Mouse (Mus musculus) lung, embryonic 16.5 days (tissue): ENCODE results near the gene Myo9a. TPM values are rescaled to one million over a fixed set of nuclear protein-coding genes. Genes with fewer than 3 reads are reported as not detected.

Source experiments
- ATAC-seq: fragments of 200-750 bp; cut with Nextera tagmentation; 2 replicates; pipeline ENCODE4 v1.8.0; 2017; ENCODE audit warnings: low read depth, mild to moderate bottlenecking, moderate library complexity
- H3K27ac ChIP-seq: fragments of 300-500 bp; sonication (generic); 2 replicates; pipeline ENCODE4 v1.5.1; 2014; ENCODE audit warnings: mild to moderate bottlenecking, control low read depth, low read length
- H3K27me3 ChIP-seq: fragments of 300-500 bp; sonication (generic); 2 replicates; pipeline ENCODE4 v1.6.1; 2014; ENCODE audit warnings: low read depth, low read length, mixed read lengths; ENCODE audit not compliant: control insufficient read depth, insufficient read depth
- H3K36me3 ChIP-seq: fragments of 300-500 bp; sonication (generic); 2 replicates; pipeline ENCODE4 v1.6.1; 2014; ENCODE audit warnings: low read length; ENCODE audit not compliant: control insufficient read depth, insufficient read depth
- H3K4me1 ChIP-seq: fragments of 300-500 bp; sonication (generic); replicated peaks from 2 replicates; pipeline ENCODE4 v1.6.1; 2014; ENCODE audit warnings: low read length, mixed read lengths; ENCODE audit not compliant: control insufficient read depth, insufficient read depth
- H3K4me2 ChIP-seq: fragments of 300-500 bp; sonication (generic); 2 replicates; pipeline ENCODE4 v1.6.1; 2014; ENCODE audit warnings: low read depth, low read length, control low read depth
- H3K4me3 ChIP-seq: fragments of 300-500 bp; sonication (generic); 2 replicates; pipeline ENCODE4 v1.5.1; 2014; ENCODE audit warnings: mild to moderate bottlenecking, low read length, control low read depth
- H3K9ac ChIP-seq: fragments of 300-500 bp; sonication (generic); 2 replicates; pipeline ENCODE4 v1.6.1; 2014; ENCODE audit warnings: low read length, control low read depth
- H3K9me3 ChIP-seq: fragments of 300-500 bp; sonication (generic); 2 replicates; pipeline ENCODE4 v1.6.1; 2016; ENCODE audit warnings: low read length; ENCODE audit not compliant: control insufficient read depth
- WGBS: fragments of 180-500 bp; shearing (Covaris S2); extraction: QIAGEN DNeasy Blood & Tissue Kit; methylation state at CpG from one replicate; pipeline ENCODE4 v1.1.7; 2014; 5-methylcytosine and 5-hydroxymethylcytosine counted together
- polyA plus RNA-seq: library from polyadenylated mRNA; unstranded; fragments of >200 nt; fragmentation: Nextera tagmentation; extraction: Ambion mirVana; gene quantifications from 2 replicates; pipeline ENCODE4 v1.2.1, GENCODE M21; 2015

The Myo9a gene
- polyA plus RNA-seq, 1 experiment from 2014 or later: 12.3 TPM

DNA sequence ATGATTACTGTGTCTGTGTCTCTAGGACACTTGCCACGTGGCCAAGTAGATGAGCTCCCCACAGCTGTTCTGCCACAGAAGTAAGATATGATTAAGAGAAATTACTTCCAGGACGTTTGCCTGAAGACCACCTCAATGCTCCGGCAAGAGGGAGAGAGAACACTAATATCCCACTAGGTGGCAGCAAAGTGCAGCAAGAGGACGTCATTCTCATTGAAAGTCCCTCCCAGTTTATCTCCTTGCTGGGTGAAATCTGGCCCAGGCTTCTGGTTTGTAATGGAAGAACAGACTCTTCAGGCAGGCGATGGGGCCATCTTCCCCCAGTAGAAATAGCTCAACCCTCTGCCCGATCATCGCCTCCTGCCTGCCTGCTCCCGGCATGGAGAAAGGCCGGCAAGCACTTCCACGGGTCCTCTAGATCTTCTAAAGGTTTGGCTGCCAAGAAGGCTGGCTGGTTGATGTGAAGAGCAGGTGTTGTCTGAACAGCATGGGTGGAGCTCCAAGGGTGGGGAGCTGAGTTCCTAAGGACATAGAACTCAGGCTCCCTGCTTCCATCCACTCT is 27.5 kb upstream of the Myo9a start:
- Histone ChIP-seq H3K9me3 (no peaks in the 10 kb centered on the region), H3K9ac (no peak overlapping the region), H3K36me3 (no peaks in the 10 kb centered on the region), H3K4me3 (peak overlapping the region; percentile 17; the same call in 1 of the 2 replicates), H3K27me3 (no peaks in the 10 kb centered on the region), H3K4me1 (peaks cover 8% of the 10 kb centered on the region), H3K27ac (peak overlapping the region; percentile 72), H3K4me2 (peak overlapping the region; percentile 51)
- WGBS: 8% methylated on average over 10 of the region's 10 CpGs
- ATAC-seq: peak; percentile 51

DNA sequence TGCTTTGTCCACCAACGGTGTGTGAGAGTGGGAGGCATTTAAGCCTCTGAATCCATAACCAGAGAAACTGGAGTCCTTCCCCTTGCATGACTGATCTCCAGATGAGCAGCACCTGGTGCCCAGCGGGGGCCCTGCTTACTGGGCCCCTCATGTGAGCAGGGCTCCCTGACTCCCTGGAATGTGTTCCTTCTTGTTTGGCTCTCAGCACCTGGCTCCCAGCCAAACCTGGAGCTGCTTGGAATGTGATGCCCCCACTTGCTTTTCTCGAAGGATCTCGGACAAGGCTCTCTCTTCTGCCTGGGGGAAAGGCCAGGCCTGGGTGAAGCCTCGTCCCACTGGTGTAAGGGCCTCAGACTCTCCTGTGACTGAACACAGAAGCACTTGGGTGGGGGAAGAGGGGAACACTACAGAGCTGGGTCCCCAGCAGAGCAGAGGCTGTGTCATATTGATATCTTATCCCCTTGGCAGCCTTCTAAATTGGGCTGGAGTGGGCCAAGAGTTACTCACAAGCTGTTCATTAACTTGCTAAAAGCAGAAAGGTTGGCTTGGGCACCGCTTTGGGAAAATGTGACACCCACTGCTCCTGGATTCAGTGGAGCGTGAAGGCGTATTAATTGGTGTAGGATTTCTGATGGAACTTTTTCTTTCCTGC is 26.8 kb upstream of the Myo9a start:
- H3K9ac ChIP-seq: 0 out of 2 replicates have a peak overlapping the region, but pooled peaks have one; percentile 14
- H3K9me3 ChIP-seq: no peaks in the 10 kb centered on the region
- WGBS: 32% methylated on average over 8 of the region's 8 CpGs
- H3K4me3 ChIP-seq: no peak overlapping the region
- no peaks in the 10 kb centered on the region for H3K36me3 ChIP-seq
- peaks cover 8% of the 10 kb centered on the region for H3K4me1 ChIP-seq
- no peaks in the 10 kb centered on the region for H3K27me3 ChIP-seq
- H3K4me2 ChIP-seq: no peak overlapping the region
- H3K27ac ChIP-seq: peak overlapping the region; percentile 72
- peak; percentile 74 for ATAC-seq

GRCm38 (mm10) chr9:59725515-59725914 is 25.2 kb upstream of the Myo9a start:
- Histone ChIP-seq H3K27me3 (no peaks in the 10 kb centered on the region), H3K27ac (no peak overlapping the region), H3K4me1 (peaks cover 8% of the 10 kb centered on the region), H3K9me3 (no peaks in the 10 kb centered on the region), H3K36me3 (no peaks in the 10 kb centered on the region), H3K4me2 (no peak overlapping the region), H3K4me3 (no peak overlapping the region), H3K9ac (no peak overlapping the region)
- 49% methylated on average over 10 of the region's 10 CpGs for WGBS
- ATAC-seq: no peak

DNA sequence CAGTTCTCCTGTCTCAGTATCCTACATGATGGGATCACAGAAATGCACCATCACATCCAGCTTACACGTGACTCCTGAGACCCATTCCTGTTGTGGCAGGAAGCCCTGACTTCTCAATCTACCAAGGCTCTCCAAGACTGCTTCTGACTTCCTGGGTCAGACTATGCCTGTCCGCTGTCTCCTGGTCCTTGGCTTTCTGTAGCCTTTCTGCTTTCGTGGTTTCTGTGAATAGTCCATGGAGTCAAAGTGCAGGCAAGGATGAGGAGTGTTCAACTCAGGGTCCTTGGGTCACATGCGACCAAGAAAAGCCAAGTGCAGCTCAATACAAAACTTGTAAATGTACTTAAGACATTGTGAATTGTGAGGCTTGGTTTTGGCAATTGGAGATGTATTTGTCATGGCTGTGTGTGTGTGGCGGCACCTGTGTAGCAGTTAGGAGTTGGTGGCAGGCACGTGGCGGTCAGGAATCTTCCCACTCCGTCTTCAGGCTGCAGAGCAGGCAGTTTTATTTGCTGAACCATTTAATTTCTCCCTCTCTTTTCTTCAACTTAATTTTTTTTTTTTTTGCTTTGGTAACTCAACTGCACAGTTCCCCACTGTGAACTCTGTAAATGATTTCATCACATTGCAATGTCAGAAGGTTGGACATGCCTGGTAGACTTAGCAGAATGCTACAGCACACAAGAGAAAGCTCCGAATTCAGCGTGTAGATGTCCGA is 23.0 kb upstream of the Myo9a start:
- 64% methylated on average over 11 of the region's 11 CpGs for WGBS
- Histone ChIP-seq H3K36me3 (no peaks in the 10 kb centered on the region), H3K27ac (no peak overlapping the region)

DNA sequence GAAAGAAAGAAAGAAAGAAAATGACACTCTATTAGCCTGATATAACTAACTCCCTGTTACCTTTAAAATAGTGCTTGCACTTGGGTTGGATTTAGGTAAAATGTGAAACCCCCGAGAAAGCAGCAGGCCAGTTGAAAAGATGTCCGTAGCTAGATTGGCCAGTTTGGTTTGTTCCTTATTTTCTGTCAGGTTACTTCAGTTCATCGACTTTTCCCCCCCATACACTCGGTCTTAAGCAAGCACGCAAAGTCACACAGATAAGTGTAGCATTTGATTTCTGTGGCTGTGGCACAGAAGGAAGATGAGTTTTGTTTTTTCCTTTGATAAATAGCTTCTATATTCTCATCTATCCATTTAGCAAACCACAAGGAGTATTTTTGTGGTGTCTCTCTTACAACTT is 19.6 kb upstream of the Myo9a start:
- Histone ChIP-seq H3K9ac (no peak overlapping the region), H3K4me2 (no peak overlapping the region), H3K36me3 (no peaks in the 10 kb centered on the region), H3K4me3 (no peak overlapping the region), H3K9me3 (no peaks in the 10 kb centered on the region), H3K27ac (no peak overlapping the region), H3K4me1 (peaks cover 5% of the 10 kb centered on the region; the same call in 1 of the 2 replicates), H3K27me3 (no peaks in the 10 kb centered on the region)
- ATAC-seq: no peak
- 85% methylated on average over 5 of the region's 5 CpGs for WGBS

More for the DNA sequence above, 23.0 kb upstream of the Myo9a start:
- peaks cover 8% of the 10 kb centered on the region for H3K4me1 ChIP-seq
- no peak overlapping the region for H3K4me2 ChIP-seq
- no peak for ATAC-seq
- no peak overlapping the region for H3K9ac ChIP-seq
- no peaks in the 10 kb centered on the region for H3K27me3 ChIP-seq
- H3K4me3 ChIP-seq: no peak overlapping the region
- H3K9me3 ChIP-seq: no peaks in the 10 kb centered on the region

DNA sequence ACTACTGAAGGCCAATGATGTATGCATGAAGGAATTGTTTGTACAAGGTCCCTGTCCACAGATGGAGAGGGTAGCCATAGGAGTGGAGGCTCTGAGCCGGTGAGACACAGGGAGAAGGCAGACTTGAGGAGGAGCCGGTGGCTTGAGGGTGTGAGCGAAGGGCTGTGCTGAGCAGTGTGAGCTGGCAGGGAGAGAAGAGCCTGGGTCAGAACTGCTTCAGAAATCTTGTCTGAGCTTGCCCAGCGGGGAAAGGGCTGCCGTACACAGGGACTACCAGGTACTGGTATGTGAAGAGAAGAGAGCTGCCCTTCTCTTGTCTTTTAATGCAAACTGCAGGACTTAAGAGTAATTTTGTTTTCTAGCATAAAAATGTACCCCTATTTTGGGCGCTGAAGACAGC is 17.6 kb upstream of the Myo9a start:
- Histone ChIP-seq H3K27ac (0 out of 2 replicates have a peak overlapping the region, but pooled peaks have one; percentile 9), H3K4me1 (peaks cover 5% of the 10 kb centered on the region; the same call in 1 of the 2 replicates)

GRCm38 (mm10) chr9:59735394-59735793 is 15.3 kb upstream of the Myo9a start:
- H3K27ac ChIP-seq: no peak overlapping the region
- 21% methylated on average over 4 of the region's 4 CpGs for WGBS
- 0 out of 2 replicates have a peak, but pooled peaks have one; percentile 31 for ATAC-seq

More for the DNA sequence above, 17.6 kb upstream of the Myo9a start:
- ATAC-seq: peak; percentile 51; the same call in 1 of the 2 replicates
- Histone ChIP-seq H3K4me3 (no peak overlapping the region), H3K36me3 (no peaks in the 10 kb centered on the region), H3K9ac (0 out of 2 replicates have a peak overlapping the region, but pooled peaks have one; percentile 11), H3K9me3 (no peaks in the 10 kb centered on the region), H3K27me3 (no peaks in the 10 kb centered on the region), H3K4me2 (no peak overlapping the region)
- 46% methylated on average over 6 of the region's 6 CpGs for WGBS

DNA sequence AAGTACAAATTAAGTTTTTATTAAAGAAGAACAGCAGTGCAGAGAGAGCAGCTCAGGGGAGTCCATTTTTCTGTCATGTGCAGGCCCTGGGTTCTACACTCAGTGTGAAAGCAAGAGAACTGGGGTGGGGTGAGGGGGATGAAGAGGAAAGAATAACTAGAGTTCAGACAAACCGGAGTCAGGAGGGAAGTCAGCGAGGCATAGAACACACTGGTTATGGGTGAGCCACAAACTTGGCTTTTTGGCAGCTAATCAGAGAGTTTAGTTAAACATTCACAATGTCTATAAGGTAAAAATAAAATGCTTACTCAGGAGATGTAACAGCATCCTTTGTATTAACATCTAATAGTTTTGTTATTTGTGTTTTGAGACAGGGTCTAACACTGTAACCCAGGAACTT is 10.1 kb upstream of the Myo9a start:
- WGBS: 72% methylated on average over 2 of the region's 2 CpGs
- no peak overlapping the region for H3K27ac ChIP-seq

More at GRCm38 (mm10) chr9:59735394-59735793, 15.3 kb upstream of the Myo9a start:
- Histone ChIP-seq H3K36me3 (no peaks in the 10 kb centered on the region), H3K9me3 (no peaks in the 10 kb centered on the region), H3K4me3 (no peak overlapping the region), H3K4me1 (peaks cover 5% of the 10 kb centered on the region; the same call in 1 of the 2 replicates), H3K9ac (no peak overlapping the region), H3K27me3 (no peaks in the 10 kb centered on the region), H3K4me2 (no peak overlapping the region)

DNA sequence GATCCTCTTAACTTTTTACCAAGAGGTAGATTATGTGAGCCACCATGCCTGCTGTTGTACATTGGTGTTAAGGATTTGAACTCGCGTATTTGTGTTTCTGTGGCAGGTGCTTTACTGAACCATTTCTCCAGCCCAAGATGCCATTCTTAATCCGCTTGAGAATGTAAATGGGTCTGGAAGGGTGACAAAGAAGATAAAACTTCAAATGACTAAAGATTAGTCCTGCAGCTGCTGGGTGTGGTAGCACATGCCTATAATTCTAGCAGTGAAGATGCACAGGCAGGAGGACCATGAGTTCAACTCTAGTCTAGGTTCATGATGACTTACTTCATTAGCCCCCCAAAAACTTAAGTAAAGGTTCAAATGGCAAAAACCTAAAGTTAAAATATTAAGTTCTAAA is 6.8 kb upstream of the Myo9a start:
- Histone ChIP-seq H3K4me2 (no peak overlapping the region), H3K27me3 (no peaks in the 10 kb centered on the region), H3K27ac (no peak overlapping the region), H3K9ac (no peak overlapping the region), H3K4me1 (no peaks in the 10 kb centered on the region; the same call in 1 of the 2 replicates), H3K36me3 (no peaks in the 10 kb centered on the region), H3K4me3 (no peak overlapping the region), H3K9me3 (no peaks in the 10 kb centered on the region)
- no peak for ATAC-seq
- WGBS: 95% methylated on average over 3 of the region's 3 CpGs

More for the DNA sequence above, 10.1 kb upstream of the Myo9a start:
- no peaks in the 10 kb centered on the region for H3K27me3 ChIP-seq
- no peak for ATAC-seq
- no peak overlapping the region for H3K9ac ChIP-seq
- H3K4me3 ChIP-seq: no peak overlapping the region
- H3K4me2 ChIP-seq: no peak overlapping the region
- H3K36me3 ChIP-seq: no peaks in the 10 kb centered on the region
- no peaks in the 10 kb centered on the region for H3K9me3 ChIP-seq
- 0 out of 2 replicates have a peak, but pooled peaks cover 2% of the 10 kb centered on the region for H3K4me1 ChIP-seq
